Mouse (Mus musculus) urinary bladder, postnatal 4 days (tissue): ENCODE results near the gene Gm21731.
"Not testable (repeated sequence)": the region's sequence is repeated elsewhere in the genome, so short reads cannot be mapped to it uniquely, and the experiment has no call there.

ENCODE experiments used
- DNase-seq, 2 experiments: peaks; one replicate each; pipeline ENCODE4 v3.0.0; 2021 to 2022; ENCODE audit warnings: low spot score in 2 of 2

Gm21731 gene

DNA sequence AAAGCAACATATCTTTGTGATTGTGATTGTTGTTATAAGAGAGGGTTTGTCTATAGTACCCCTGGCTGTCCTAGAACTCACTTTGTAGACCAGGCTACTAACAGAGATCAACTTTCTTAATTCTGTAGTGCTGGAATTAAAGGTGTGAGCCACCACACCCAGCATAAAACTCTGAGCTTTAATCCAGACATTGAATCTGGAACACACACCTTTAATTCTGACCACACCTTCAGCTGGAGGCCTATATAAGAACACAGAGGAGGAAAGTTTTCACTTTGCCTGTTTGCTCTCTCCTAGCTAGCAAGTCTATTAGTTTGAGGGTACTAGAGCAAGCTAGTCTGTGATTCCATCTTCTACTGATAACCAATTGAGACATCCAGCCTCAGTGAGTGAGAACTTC lies at the start of gene Gm21731:
Gene Gm21731, plus strand, starts transcription at position 301 of the 400 bp plus-strand sequence.
- not testable (repeated sequence) for DNase-seq

DNA sequence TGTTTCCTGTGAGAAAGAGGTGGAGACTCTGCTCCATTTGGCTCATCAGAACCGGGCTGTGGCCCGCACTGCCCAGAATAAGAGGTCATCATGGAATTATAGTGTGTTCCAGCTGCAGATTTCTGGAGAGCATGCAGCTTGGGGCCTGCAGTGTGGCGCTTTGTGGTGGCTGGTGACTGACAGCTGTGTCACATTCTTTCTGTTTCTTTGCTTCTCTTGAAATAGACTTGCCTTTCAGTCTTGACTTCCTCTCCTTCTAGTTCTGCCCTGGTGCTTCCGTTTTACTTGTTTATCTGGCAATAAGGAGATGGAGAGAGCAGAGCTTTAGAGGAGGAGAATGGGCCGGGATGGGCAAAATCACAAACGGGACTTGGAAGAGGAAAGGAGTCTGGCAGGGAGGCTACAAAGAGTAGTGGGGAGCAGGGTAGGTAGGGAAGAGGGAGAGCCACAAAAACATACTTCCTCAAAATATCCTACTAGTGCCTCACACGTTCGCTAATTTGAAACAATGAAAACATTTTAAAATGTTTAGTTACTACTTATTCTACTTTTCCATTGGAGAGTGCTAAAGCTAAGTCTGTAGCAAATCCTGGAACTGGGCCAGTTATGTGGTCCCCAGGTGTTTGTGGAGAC lies 42.6 kb upstream of the Gm21731 start:
- DNase-seq, result not testable (repeated sequence)

DNA sequence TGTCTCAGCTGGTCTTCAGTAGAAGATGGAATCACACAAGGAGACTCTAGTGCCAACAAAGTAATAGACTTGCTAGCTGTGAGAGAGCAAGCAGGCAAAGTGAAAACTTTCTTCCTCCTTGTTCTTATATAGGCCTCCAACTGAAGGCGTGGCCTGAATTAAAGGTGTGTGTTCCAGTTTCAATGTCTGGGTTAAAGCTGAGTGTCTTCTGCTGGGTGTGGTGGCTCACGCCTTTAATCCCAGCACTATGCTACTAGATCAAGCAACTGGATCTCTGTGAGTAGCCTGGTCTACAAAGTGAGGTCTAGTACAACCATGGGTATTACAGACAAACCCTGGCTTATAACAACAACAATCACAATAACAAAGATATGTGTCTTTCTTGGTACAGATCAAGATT lies 23.1 kb upstream of the Gm21731 start, which contains the start of gene Gm21762:
Gene Gm21762, minus strand, starts transcription at position 101 of the 400 bp plus-strand sequence.
- DNase-seq, result not testable (repeated sequence)

DNA sequence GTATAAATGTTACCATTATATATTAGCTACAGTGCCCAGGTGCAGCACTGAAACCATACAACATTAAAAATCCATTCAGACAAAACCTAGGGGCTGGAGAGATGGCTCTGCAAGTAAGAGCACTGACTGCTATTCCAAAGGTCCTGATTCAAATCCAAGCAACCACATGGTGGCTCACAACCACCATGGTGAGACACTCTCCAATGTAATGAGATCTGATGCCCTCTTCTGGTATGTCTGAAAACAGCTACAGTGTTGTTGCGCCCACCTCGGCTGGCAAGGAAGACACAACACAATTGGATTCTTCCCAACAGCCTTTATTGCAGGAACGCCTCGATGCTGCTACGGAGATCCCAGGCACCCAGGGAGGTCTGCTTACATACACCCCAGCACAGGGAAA lies 18.0 kb upstream of the Gm21731 start:
- DNase-seq, result not testable (repeated sequence)

DNA sequence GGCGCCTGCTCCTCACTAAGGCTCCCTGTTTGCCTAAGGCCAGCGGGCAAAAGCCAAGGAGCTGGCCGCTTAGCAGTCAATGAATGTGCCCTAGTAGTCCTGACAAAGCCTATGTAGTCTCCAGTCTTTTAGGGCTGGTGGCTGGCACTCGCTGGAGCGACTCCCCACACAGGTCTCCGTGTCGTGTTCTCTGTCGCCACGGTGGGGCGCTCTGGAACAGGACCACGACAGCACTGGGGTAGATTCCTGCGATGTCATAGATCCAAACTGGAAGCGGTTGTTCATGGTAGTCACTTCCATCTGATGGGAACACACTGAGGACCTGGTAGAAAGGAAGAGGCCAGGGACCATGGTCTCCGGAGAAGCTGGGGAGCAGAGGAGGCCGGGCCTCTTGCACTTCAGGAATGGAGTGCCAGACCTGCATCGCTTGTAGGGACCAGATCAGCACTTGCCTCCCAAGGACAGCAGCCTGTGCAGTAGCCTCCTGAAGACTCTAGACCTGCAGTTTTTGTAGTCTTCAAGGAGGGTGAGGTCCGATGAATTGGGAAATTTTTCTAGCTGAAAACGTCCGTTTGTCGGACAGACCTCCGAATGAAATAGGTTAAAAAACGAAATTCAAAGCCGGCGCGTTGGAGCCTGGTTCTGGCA lies 15.8 kb upstream of the Gm21731 start:
- not testable (repeated sequence) for DNase-seq

DNA sequence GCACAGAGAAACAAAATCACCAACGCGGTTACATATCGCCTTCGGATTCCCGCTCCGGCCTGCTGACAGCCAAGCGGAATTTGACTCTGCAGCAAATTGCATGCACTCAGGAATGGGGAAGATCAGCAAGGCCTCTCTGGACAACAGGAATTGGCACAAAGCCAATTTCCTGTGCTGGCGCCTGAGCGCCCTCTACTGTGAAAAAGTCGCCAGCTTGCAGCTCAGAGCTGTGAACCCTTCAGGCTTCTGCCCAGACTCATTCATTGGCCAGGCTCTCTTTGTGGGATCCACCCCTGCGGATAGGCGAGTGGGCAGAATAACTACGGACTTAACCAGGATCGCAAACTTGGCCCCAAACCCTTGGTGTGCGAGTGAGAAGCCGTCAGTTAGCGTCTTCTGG lies 7.1 kb upstream of the Gm21731 start:
- DNase-seq, result not testable (repeated sequence)

DNA sequence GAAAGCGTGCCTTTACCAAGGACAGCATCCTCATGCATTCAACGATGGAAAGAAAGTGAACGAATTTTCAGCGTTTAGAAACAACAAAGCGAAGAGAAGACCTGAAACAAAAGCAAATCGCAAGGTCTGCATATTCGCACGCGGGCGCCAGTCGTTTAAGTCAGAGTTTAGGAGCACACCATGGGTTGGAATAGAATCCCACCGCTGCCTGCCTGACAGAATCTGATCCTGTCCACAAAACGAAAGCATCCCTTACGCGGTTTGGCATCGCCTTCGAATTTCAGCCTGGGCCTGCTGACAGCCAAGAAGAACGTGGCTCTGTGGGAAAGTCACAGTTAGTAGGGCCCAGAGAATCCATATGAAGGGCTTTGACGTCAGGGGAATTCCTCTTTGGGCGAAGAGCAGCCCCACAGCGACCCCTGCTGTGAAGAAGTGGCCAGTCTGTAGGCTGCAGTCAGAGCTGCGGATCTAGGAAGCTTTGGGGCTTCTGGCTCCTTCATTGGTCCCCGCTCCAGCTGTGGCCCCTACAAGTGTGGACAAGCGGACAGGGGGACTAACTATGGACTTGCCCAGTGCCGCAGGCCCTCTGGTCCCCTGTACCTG lies 6.4 kb upstream of the Gm21731 start:
- not testable (repeated sequence) for DNase-seq

DNA sequence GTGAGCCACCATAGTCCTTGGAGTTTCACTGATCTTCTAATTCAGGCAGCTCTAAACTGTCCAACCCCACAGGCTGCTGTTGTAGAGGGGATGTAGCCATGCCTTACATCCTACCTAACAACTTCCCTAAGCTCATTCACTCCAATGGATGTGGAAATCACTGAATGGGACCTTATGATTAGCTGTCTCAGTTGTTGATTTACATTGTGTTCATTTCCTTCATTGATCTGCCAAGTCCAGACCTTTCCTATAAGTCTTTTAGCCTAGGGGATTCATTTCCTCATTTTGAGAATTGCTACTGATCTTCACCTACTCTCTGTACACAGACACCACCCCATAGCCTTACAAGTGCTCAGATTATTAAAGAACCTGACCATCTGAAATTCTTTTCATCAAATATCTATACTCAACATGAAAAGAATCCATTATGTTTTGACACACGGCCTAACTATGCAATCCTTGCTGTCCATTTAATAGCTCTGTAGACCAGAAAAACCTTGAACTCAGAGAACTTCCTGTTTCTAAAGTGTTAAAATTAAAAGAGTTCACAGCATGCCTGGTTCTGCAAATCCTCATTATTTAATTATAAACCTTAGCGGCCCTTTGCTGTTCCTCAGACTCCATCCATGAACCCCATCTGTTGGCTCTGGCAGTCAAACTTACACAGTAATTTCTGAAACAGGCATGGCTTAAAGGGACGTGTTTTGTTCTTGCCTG lies 12.5 kb downstream of the Gm21731 start:
- not testable (repeated sequence) for DNase-seq

DNA sequence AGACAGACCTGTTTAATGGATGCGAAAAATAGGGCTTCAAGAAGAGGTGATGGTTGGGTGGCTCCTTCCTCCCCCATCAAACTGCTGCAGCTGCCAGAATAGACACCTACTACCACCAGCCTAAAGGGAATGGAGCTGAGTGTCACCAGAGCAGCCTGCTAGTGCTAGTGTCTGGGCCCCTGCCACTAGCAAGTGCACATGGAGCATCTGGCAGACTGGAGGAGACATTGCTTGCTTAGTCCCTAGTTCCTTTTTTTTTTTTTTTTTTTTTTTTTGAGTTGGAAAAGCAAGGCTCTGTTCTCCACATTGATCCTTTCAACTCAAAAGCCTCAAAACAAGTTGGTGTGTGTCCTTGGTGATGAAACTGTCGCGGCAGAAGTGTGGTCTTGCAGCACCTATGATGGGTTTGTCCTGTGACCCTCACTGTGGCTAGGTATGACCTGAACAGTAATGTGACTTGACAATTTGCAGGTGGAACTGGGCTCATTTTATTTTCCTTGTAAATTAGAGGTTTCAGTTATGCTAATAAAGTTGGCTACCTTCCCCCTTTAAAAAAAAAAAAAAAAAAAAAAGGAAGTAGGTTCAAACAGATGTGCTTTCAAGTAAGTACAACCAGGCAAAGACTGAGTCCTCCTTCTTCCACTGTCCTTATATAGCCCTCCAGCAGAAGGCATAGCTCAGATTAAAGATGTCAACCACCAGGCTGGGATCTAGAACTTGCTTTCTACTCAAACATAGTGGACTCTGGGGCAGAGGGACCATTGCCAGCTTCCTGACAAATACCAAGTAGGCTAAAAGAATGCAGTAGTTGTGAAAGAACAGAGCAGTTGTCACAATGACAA lies 20.1 kb downstream of the Gm21731 start:
- DNase-seq, result not testable (repeated sequence)

DNA sequence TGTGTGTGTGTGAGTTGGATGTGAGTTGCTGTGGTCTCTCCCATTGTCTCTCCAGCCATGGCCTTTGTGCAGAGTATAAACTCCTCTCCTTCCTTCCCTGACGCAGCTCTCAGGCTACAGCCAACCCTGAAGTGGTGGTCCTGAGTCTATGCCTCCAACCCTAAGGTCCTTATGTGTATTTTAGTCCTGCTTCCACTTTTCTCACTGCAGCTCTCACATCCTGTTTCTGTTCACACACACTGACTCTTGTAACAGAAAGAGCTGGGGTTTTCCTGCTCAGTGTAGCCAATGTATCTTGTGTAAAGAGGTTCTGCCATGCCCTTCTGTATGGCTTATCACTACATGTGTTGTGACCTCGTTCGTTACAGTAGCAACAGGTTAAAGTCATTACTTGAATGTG lies 20.8 kb downstream of the Gm21731 start:
- DNase-seq, result not testable (repeated sequence)

DNA sequence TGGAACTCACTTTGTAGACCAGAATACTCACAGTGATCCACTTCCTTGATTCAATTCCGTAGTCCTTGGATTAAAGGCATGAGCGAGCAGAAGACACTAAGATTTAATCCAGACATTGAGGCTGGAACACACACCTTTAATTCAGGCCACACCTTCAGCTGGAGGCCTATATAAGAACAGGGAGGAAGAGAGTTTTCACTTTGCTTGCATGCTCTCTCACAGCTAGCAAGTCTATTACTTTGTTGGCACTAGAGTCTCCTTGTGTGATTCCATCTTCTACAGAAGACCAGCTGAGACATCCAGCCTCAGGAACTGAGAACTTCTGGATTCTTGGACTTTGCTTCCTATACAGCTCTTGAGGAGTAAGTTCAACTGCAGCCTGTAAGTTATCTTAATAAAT lies 24.0 kb downstream of the Gm21731 start, which contains the start of gene AF067061:
Gene AF067061, plus strand, starts transcription at position 245 of the 400 bp plus-strand sequence.
- not testable (repeated sequence) for DNase-seq

DNA sequence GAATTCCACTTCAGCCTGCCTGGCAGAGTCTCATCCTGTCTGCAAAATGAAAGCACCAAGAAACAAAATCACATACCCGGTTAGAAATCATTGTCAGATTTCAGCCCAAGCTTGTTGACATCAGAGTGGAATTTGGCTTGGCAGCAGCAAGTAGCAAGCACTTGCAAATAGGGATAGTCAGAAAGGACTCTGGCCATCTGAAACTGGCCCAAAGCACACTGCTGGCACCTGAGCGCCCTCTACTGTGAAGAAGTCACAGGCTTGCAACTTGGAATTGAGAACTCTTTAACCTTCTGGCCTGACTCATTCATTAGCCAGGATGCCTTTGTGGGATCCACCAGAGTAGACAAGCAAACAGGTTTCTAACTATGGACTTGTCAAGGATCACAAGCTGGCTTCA lies 38.9 kb downstream of the Gm21731 start:
- DNase-seq, result not testable (repeated sequence)

DNA sequence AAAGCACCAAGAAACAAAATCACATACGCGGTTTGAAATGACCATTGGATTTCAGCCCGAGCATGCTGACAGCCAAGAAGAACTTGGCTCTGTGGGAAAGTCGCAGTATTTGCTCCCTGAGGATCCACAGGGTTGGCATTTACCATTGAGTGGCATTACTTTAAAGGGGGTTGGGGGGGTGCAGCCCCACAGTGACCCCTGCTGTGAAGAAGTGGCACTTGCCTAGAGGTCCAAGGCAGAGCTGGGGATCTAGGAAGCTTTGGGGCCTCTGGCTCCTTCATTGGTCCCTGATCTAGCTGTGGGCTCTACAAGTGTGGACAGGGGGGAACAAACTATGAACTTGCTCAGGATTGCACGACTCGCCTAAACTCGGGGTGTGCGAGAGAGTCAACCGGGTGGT lies 39.9 kb downstream of the Gm21731 start:
- no peak for DNase-seq
